Mouse (Mus musculus) thymus, adult 2 months (tissue): ENCODE measurements around the gene Slc35a1.

Experiments
- CTCF ChIP-seq: fragments of 200-500 bp; IDR thresholded peaks from 2 replicates; pipeline ENCODE4 v1.5.1; 2012; ENCODE audit warnings: mild to moderate bottlenecking, control low read depth, low read length, moderate library complexity, borderline replicate concordance; ENCODE audit not compliant: control insufficient read depth, poor library complexity, insufficient read depth; ENCODE audit errors: extremely low read depth
- POLR2A ChIP-seq: fragments of 200-500 bp; IDR thresholded peaks from 2 replicates; pipeline ENCODE4 v1.6.1; 2012; ENCODE audit warnings: mild to moderate bottlenecking, low read length, control low read depth, moderate library complexity; ENCODE audit not compliant: control insufficient read depth, poor library complexity, insufficient read depth; ENCODE audit errors: extremely low read depth

- TF ChIP-seq CTCF (no peak), POLR2A (no peak)
Measured at GRCm38 (mm10) chr4:34724306-34724705, 37.1 kb upstream of the Slc35a1 start.
